Mouse (Mus musculus) CD8-positive naive resting alpha-beta T cell, adult 2 months (primary cell): ENCODE data around the gene Zfp663.
A peak's percentile ranks its signal among the peaks of the same experiment; 100 is the strongest.

Experiments used
- DNase-seq, 2 experiments: peaks; one replicate each; pipeline ENCODE4 v3.0.0; 2022; ENCODE audit warnings: low read depth in 2 of 2, low spot score in 2 of 2

Gene Zfp663

GRCm38 (mm10) chr2:165368496-165368895, at the start of gene Zfp663:
TSS of gene Zfp663 (minus strand) at chr2:165368729.
- no peak for DNase-seq

- DNase-seq: no peak
These were observed 48.8 kb upstream of the Zfp663 start for GRCm38 (mm10) chr2:165417291-165417690.

- DNase-seq: no peak
These were observed 47.3 kb upstream of the Zfp663 start for GRCm38 (mm10) chr2:165415795-165416194.

GRCm38 (mm10) chr2:165415141-165415721, 46.7 kb upstream of the Zfp663 start:
- no peak for DNase-seq

GRCm38 (mm10) chr2:165414321-165414720, 45.8 kb upstream of the Zfp663 start:
- DNase-seq: no peak

GRCm38 (mm10) chr2:165413884-165414283, 45.4 kb upstream of the Zfp663 start:
- DNase-seq: no peak

- DNase-seq: peak; percentile 52 to 64
These were observed 39.3 kb upstream of the Zfp663 start for GRCm38 (mm10) chr2:165407700-165408301.

GRCm38 (mm10) chr2:165405351-165405750, 36.8 kb upstream of the Zfp663 start:
- DNase-seq: no peak

- DNase-seq: no peak
These were observed 36.4 kb upstream of the Zfp663 start for GRCm38 (mm10) chr2:165404951-165405350.

- DNase-seq: no peak
These were observed 29.7 kb upstream of the Zfp663 start for GRCm38 (mm10) chr2:165398164-165398785.

GRCm38 (mm10) chr2:165397502-165398163, 29.1 kb upstream of the Zfp663 start:
- DNase-seq: no peak

- no peak for DNase-seq
These were observed 28.4 kb upstream of the Zfp663 start for GRCm38 (mm10) chr2:165396831-165397501.

- DNase-seq: no peak
These were observed 23.6 kb upstream of the Zfp663 start for GRCm38 (mm10) chr2:165392156-165392555.

GRCm38 (mm10) chr2:165391561-165391960, 23.0 kb upstream of the Zfp663 start:
- DNase-seq: peak; percentile 6 to 25

GRCm38 (mm10) chr2:165389299-165389952, 20.9 kb upstream of the Zfp663 start:
- DNase-seq: no peak

- DNase-seq: no peak
These were observed 19.4 kb upstream of the Zfp663 start, which contains the start of gene Zfp334 for GRCm38 (mm10) chr2:165387844-165388495. TSS of gene Zfp334 (minus strand) at chr2:165388259.

GRCm38 (mm10) chr2:165387370-165387769, 18.8 kb upstream of the Zfp663 start:
- DNase-seq: no peak

GRCm38 (mm10) chr2:165380050-165380449, 11.5 kb upstream of the Zfp663 start:
- DNase-seq: no peak

- DNase-seq: no peak
These were observed 7.5 kb upstream of the Zfp663 start for GRCm38 (mm10) chr2:165376001-165376400.

GRCm38 (mm10) chr2:165375478-165375877, 6.9 kb upstream of the Zfp663 start:
- DNase-seq: no peak
